Mouse (Mus musculus) liver, adult (tissue): ENCODE data around the gene Tns3.

Experiments used
- GATA4 ChIP-seq: IDR thresholded peaks from 2 replicates; pipeline ENCODE4 v1.6.1; 2014; ENCODE audit warnings: mild to moderate bottlenecking, low read length; ENCODE audit not compliant: insufficient replicate concordance

The Tns3 gene

DNA sequence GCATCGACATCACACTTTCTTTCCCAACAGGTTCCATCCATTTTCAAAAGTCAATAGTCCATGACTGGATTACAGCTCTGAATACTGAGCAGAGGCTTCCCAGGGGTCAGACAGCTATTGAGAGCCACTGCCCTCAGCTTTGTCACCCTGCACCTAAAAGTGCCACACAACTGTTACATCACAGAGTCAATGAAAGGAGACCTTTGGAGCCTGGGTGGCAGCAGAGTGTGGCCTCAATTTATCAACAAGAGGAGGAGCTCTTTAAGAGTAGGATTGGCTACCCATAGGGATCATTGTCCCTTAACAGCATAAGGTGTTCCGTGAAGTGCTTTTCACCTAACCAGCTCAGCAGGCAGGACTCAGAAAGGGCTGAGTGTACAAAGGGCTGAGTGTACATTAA lies 154.0 kb downstream of the Tns3 start:
- TF ChIP-seq GATA4: no peak

GRCm38 (mm10) chr11:8509614-8510013 lies 154.7 kb downstream of the Tns3 start:
- no peak for TF ChIP-seq GATA4

- no peak for TF ChIP-seq GATA4
These were observed 160.6 kb downstream of the Tns3 start for GRCm38 (mm10) chr11:8503735-8504134.

- TF ChIP-seq GATA4: no peak
These were observed 163.5 kb downstream of the Tns3 start for GRCm38 (mm10) chr11:8500855-8501254.

DNA sequence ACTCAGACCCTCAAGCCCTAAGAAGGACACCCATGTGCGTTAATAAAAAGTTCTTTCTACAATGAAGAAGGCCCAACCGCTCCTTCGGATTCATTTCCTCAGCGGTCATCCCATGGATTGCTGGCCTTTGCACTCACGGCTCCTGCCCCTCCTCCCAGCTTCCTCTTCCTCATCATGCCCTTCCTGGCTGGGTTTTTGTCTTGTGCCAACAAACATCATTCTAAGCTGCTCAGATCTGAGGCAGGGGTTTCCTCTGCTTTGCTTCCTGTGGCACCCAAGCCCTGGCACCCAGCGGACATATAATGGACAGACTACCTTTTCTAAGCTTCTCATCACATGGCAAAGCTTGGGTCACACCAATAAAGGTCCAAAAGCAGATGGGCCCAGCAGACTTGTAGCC lies 167.2 kb downstream of the Tns3 start:
- TF ChIP-seq GATA4: no peak

DNA sequence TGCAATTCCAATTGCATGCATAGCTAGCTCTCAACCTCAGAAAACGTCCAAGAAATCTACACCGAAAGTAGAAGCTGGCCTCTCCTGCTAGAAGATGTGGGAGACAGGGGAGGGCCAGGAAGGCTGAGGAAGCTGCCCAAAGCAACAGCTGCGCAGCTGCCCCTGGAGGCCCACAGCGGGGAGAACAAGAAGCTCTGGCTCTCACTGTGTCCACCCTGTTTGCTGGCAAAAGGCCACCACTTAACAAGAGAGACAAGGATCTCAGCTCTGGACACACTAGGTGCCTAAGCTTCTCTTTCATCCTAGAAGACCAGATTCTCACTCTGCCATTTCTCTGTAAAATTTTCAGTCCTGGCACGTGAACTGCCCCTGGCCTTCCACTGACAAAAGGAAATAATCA lies 167.6 kb downstream of the Tns3 start:
- no peak for TF ChIP-seq GATA4

GRCm38 (mm10) chr11:8495801-8496200 lies 168.5 kb downstream of the Tns3 start:
- TF ChIP-seq GATA4: no peak

GRCm38 (mm10) chr11:8495036-8495435 lies 169.3 kb downstream of the Tns3 start:
- TF ChIP-seq GATA4: no peak

- no peak for TF ChIP-seq GATA4
These were observed 170.3 kb downstream of the Tns3 start for GRCm38 (mm10) chr11:8493931-8494490.

DNA sequence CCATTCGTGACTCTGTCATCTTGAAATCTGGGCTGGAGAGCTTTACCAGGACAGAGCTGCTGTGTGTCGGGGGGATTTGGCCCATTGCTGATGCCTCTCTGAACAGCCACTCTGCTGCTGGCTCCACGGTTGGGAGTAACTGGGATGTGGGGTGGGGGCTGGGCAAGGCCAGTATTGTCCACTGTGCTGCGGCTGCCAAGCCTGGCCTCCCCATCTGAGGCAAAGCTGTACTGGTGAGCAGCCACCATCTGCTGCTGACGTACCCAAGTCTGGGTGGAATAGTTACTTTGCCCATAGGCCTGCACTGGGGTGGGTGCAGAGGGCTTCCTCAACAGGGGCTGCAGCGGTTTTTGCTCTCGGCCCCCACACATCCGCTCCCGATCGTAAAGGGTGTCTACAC lies 172.0 kb downstream of the Tns3 start:
- TF ChIP-seq GATA4: no peak

DNA sequence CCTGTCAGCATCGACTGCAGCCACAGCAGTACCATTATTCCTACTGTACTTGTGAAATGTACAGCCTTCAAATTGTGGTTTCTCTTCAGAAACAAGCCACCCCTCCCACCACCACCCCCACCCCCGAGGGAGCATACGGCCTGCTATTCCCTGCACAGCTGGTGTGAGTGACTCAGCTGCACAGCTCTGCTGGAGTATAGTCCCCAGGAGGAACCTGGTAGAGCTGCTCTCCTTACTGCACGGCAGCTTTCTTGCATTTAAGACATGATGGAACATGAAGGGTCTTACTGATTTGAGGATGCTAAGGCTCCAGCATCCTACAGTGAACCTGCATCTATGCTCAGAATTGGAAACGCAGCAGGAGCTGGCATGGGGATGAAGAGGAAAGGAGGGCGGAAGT lies 176.1 kb downstream of the Tns3 start:
- no peak for TF ChIP-seq GATA4

DNA sequence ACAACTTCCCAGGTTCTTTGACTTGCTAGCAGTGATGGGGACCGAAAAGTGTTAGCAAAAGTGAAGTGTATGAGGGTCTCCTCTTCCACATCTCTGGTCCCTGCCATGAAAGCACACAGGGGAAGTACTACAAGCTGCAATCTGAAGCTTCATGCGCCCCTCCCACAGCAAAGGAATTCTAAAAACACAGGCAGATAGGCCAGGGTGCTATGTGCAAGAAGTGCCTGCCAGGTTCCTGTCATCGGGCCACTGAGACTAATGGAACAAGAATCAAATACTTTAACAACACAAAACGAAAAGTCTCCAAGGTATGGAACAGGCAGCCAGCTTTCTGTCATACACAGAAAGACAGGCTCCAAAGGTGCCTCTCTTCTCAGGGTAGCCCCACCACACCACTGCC lies 177.8 kb downstream of the Tns3 start:
- no peak for TF ChIP-seq GATA4

GRCm38 (mm10) chr11:8484538-8484937 lies 179.8 kb downstream of the Tns3 start:
- TF ChIP-seq GATA4: no peak

GRCm38 (mm10) chr11:8482721-8483120 lies 181.6 kb downstream of the Tns3 start:
- TF ChIP-seq GATA4: no peak

DNA sequence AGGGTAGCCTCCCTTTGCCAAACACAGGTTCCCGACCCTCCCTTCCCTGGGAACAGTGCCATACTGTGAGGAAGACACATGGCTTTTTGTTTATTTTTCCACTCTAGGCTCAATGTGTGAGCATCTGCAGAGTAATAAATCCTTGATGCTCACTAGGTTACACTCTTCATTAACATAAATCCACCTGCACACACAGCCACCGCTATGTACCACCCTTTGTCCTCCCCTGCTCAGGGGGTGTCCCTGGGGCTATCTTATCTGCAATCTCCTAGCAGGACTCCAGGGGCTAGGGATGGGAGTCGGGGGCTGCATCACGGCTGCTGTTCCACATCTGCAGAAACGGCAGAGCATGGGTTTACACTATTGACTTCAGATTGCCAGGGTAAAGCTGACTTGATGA lies 182.4 kb downstream of the Tns3 start:
- TF ChIP-seq GATA4: no peak

DNA sequence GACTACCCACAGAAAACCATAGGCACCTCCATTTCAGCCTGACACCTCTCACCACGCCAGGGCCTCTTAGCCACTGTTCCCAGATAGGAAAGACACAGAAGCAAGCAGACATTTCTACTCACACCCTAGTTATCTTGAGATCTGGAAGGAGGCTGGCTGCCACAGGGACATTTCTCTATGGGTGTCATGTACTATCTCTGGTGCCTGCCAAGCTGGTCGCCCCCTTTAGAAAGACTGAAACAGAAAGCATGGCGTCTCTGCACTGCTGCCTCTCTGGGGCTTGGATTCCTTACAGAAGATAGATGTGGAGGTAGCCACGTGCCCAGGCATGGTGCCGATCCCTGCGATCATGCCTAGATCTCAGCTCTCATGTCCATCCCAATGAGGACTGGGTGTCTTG lies 182.8 kb downstream of the Tns3 start:
- TF ChIP-seq GATA4: no peak

GRCm38 (mm10) chr11:8479858-8480257 lies 184.5 kb downstream of the Tns3 start:
- TF ChIP-seq GATA4: no peak

- no peak for TF ChIP-seq GATA4
These were observed 185.0 kb downstream of the Tns3 start for GRCm38 (mm10) chr11:8479313-8479712.
